Mouse (Mus musculus) stomach, postnatal 0 days (tissue): ENCODE data around the gene Npm3.

ENCODE experiments used
- CTCF ChIP-seq: IDR thresholded peaks from 2 replicates; pipeline ENCODE4 v1.5.1; 2016; ENCODE audit warnings: antibody characterized with exemption, low read depth, mild to moderate bottlenecking, moderate library complexity
- EP300 ChIP-seq: optimal IDR thresholded peaks from 2 replicates; pipeline ENCODE3; 2016; ENCODE audit warnings: antibody characterized with exemption

DNA sequence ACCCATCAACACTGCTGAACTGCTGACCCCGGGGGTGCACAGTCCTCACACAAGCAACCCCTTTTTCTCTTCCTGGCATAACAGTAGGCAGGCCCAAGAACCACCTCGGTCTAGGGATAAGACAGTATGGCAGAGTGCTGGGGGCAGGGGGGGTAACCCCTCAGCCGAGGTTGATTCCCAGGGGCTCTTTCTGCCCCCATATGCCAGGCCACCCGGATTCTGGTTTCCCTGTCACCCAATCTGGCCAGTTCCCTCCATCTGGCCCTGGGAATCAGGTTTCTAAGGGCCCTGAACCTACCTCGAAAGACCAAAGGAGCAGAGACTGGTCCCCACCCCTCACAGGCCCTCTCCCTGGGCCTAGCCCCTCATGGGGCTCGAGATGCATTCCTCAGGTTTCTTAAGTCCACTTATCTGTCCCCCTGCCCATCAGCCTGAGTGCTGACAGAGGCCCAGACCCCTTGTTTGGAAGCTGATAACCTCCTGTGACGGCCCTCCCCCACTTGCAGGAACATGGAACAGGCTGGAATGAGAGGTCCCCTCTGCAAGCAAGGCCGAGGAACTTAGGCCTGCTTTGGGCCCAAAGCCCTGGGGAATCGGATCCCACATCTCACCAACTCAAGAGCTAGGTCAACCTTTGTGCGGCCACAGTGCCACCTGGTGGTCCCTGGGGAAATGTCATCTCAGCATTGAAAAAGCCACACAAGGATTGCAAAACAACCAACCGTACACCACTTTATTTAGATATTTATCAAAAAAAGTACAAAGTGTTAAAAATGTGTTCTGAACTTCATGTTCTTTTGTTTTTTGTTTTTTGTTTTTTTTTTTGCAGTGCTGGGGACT lies 2.1 kb downstream of the Npm3 start:
- peak; percentile 89 for TF ChIP-seq CTCF
- TF ChIP-seq EP300, result no peak
